Mouse (Mus musculus) cortical plate, adult 2 months (tissue): ENCODE data around the gene Polg2.

Experiments used
- CTCF ChIP-seq: fragments of 200-500 bp; IDR thresholded peaks from 2 replicates; pipeline ENCODE4 v1.5.1; 2011; ENCODE audit warnings: mild to moderate bottlenecking, control low read depth, low read length; ENCODE audit not compliant: insufficient read depth; ENCODE audit errors: extremely low read depth
- POLR2A ChIP-seq: fragments of 200-500 bp; IDR thresholded peaks from 2 replicates; pipeline ENCODE4 v1.6.1; 2011; ENCODE audit warnings: mild to moderate bottlenecking, low read length, control low read depth; ENCODE audit not compliant: insufficient read depth; ENCODE audit errors: extremely low read depth

GRCm38 (mm10) chr11:106751039-106752018 is 28.0 kb downstream of the Polg2 start, which contains the start of gene Milr1:
- no peak for TF ChIP-seq POLR2A
- no peak for TF ChIP-seq CTCF
